Mouse (Mus musculus): Measurements from ENCODE around the gene Isy1.

The Isy1 gene

DNA sequence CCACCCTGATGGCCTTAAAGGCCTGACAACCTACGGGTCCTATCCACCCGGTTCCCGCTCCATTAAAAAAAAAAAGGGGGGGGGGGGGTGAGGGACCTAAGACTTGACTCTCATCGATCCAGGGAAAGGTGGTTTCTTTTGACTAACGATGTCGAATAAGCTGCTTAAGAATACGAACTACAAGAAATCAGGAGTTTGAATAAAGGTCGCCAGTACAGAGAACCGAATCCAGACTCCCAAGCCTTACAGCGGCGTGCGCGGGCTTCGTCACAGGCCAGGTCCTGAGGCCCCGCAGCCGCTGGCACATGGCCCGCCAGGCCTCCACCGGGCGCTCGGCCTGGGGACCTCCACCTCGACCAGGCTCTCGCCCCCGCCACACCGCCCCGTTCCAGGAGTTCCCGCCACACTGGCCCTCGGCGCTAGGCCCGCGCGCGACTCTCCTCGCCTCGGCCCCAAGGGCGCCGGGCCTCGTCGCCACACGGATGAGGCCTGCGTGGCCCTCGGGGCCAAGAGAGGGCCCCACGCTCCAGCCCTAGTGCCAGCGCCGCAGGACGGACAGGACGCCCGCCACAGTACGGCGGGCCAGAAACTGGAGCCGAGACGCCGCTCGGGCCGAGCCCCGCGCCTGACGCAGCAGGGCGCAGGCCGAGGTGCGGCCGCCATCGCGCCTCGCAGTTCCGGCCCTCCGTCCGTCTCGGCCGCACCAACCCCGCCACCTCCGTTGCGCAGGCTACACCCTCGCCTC lies 11.7 kb upstream of the Isy1 start:
- DNase-seq (ENCODE audit: extremely low read depth, low read depth, low spot score), result no peak

DNA sequence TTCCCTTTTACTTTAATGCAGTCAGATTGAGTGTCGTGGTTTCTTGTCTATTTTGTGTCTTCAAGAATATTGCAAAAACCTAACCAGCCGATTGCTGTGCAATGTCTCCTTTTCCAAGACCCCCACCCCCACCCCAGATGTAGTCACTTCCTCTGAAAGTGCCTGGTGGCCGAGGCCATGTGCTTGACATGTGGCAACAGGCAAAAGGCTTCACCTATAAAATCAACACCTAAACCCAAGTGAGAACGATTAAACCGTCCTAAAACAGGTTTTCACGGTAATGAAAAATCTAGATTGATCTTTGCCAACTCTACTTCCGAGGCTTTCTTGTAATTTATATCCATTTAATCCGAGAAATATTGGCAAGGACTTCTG lies 11.2 kb upstream of the Isy1 start:
- no peak for DNase-seq (ENCODE audit: extremely low read depth, low read depth, low spot score)

GRCm38 (mm10) chr6:87846813-87847212 lies 8.2 kb upstream of the Isy1 start:
- DNase-seq (ENCODE audit: extremely low read depth, low read depth, low spot score), result no peak

DNA sequence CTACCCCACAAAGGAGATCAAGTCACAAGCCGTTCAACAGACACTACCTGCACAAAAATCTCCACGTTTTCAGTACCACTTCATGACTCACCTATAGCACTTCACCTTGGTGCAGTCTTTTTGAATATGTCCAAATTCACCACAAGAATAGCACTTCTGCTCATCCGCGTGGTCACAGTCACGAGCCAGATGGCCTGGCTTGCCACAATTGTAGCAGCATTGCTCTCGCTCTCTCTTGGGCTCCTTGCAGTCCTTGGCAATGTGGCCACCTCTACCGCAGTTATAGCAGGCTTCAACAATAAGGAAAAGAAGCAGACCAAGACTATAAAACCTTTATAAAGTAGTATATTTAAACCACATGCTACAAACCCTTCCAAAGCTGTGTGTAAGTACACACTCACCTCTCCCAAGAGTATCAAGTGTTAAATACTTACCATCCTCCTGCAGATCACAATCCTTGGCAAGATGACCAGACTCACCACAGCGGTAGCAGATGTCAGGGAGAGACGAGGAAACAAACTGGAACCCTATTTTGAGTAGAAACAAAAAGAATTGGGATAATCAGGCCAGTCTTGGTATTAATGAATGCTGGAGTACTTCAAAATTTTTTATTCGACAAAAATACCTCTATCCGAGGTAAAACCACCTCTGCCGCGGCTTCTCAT lies 6.6 kb upstream of the Isy1 start:
- DNase-seq (ENCODE audit: extremely low read depth, low read depth, low spot score), result no peak

GRCm38 (mm10) chr6:87842254-87842653 lies 3.7 kb upstream of the Isy1 start:
- no peak for DNase-seq (ENCODE audit: extremely low read depth, low read depth, low spot score)

GRCm38 (mm10) chr6:87841635-87842034 lies 3.0 kb upstream of the Isy1 start:
- no peak for DNase-seq (ENCODE audit: extremely low read depth, low read depth, low spot score)

DNA sequence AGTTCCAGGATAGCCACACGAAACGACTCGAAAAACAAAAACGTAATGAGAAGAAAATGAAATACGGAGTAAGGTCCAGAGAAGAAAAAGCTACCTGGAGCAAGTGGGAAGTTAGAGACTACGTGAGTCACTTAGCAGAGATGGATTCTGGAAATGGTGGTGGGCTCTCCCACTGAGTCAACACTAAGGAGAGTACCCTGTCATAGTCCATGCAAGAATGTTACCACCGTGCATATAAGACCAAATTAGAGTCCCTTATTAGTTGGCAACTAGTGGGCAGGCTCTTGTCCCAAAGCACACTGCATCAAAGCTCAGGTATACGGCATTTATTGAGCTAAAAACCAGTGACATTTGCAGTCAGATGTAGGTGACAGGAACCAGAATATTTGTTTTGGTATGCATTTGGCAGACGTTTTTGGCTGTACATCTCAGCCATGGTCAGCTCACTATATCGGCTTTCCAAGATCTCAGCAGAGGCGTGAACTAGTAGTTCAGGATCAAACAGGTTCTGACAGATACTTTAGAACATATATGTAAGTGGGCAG lies 1.3 kb upstream of the Isy1 start:
- DNase-seq (ENCODE audit: extremely low read depth, low read depth, low spot score), result no peak

- DNase-seq (ENCODE audit: extremely low read depth, low read depth, low spot score), result no peak
Measured at GRCm38 (mm10) chr6:87835695-87836094, 2.9 kb downstream of the Isy1 start, which contains the start of gene Gm45140. Gm45140 (minus strand) TSS chr6:87835795.

DNA sequence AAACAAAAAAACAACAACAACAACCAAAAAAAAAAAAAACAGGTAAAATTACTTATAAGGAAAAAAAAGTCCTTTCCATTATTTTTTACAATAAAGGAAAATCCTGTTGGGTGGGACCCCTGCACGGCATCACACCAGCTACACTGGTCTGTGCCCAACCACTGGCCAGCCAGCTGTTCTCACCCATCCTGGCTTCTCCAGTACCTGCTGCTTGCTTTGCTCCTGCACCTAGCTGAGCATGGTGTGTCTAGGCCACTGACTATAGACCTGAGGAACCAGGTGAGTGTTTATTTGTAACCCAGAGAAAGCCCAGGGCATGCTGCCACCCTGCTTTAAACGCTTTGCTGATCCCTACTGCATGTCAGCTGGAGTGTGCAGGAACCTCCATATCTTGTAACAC lies 18.2 kb downstream of the Isy1 start:
- no peak for DNase-seq (ENCODE audit: extremely low read depth, low read depth, low spot score)

DNA sequence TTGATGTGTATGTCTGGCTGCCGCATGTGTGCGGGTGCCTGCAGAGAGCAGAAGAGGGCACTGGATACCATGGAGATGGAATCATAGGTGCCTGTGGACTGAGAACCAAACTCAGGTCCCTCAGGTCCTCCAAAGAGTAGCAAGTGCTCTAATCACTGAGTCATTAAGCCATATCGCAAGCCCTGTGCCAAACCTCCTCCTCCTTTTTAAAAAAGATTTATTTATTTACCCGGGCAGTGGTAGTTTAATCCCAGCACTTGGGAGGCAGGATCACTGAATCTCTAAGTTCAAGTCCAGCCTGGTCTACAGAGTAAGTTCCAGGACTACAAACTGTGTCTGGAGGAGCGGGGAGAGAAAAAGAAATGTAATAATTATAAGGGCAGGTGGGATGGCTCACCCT lies 24.1 kb downstream of the Isy1 start:
- DNase-seq (ENCODE audit: extremely low read depth, low read depth, low spot score), result no peak

DNA sequence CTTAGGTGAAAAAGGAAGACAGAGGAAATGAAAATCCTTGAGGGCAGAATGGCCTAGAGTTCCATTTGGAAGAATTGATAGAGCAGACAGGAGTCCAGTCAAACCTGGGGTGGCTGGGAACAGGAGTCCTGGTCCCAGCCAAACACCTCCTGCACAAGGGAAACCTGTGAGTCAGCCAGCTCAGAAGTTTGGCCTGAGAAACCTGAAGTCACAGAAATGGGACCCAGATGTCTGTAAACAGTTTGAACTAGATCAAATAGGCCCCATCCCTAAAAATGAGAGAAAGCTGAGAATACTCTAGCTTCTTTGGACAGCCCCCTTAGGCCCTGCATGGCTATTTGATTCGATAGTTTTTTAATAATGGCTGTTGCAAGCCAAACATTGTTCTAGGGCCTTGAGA lies 25.9 kb downstream of the Isy1 start:
- DNase-seq (ENCODE audit: extremely low read depth, low read depth, low spot score), result no peak

GRCm38 (mm10) chr6:87811675-87812338 lies 26.8 kb downstream of the Isy1 start, which contains the start of gene Rab43:
Rab43 (minus strand) TSS chr6:87812164.
- no peak for DNase-seq (ENCODE audit: extremely low read depth, low read depth, low spot score)

DNA sequence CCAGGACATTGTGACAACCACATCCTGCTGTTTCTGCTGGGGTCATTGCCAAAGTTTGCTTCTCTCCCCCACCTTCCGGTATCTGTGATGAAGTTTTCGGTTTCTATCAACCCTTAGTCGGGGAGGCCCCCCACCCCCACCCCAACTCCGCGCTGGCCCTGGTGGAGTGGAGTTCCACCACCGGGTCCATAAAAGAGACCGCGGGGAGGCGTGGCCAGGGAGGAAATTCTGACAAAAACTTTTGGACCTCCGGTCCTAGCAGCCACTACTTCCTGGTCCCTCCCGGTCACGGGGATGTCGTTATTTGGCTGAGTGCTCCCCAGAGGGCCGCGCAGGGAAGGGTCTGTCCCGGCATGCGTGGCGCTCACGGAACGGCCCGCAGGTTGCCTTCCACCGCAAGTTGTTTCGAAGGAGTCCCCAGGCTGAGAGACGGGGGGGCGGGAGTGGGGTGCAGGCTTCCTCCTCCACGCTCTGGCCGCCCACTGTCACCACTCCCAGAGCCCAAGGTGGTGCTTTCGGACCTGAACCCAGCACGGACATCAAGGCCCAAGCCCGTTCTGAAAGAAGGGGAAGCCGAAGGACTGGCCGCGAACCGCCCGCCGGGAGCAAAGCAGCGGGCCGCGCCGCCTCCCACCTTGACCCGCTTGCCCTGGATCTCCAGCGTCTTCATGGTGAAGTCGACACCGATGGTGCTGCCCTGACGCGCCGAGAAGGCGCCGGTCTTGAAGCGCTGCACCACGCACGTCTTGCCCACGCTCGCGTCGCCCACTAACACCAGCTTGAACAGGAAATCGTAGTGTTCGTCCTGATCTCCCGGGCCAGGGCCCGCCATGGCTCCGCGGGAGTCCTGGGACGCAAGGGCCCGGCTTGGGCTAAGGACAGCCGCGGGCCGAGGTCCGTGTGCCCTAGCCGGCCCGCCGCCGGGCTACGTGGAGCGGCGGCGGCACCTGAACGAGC lies 27.6 kb downstream of the Isy1 start:
- DNase-seq (ENCODE audit: extremely low read depth, low read depth, low spot score), result no peak

GRCm38 (mm10) chr6:87810311-87810710 lies 28.3 kb downstream of the Isy1 start:
- DNase-seq (ENCODE audit: extremely low read depth, low read depth, low spot score), result no peak

GRCm38 (mm10) chr6:87809651-87810161 lies 28.9 kb downstream of the Isy1 start:
- DNase-seq (ENCODE audit: extremely low read depth, low read depth, low spot score), result no peak

DNA sequence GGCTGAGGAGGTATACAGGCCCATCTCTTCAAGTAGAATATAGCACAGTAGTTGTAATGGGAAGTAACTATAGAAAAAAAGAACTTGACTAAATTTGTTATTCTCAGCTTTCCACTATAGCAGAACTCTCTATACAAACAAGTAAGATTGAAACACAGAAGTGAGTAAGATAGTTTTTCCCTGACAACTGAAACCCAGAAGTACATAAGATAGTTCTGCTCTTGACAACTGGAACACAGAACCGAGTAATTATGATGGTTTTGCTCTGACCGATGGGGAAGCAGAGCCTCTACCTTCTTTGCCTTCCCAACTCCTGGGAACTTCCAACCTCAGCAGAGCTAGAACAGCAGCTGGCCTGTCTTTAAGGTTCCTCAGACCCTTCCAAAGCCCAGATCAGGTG lies 29.5 kb downstream of the Isy1 start:
- DNase-seq (ENCODE audit: extremely low read depth, low read depth, low spot score), result no peak

DNA sequence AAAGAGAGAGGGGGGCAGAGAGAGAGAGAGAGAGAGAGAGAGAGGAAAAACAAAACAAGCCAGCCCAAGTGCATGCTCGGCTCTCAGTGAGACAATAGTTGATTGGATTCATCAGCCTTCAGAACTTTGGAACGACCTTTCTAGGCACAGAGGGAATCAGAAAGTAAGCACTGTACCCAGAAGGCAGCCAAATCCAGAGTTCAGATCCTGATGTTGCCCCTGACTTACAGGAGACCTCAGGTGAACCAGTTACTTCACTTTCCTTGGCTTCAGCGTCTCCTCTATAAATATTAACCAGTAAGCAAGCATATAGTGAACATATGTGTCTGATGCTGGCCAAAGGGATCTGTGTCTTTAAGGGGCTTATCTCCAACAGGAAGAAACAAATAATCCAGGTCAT lies 30.1 kb downstream of the Isy1 start:
- no peak for DNase-seq (ENCODE audit: extremely low read depth, low read depth, low spot score)

DNA sequence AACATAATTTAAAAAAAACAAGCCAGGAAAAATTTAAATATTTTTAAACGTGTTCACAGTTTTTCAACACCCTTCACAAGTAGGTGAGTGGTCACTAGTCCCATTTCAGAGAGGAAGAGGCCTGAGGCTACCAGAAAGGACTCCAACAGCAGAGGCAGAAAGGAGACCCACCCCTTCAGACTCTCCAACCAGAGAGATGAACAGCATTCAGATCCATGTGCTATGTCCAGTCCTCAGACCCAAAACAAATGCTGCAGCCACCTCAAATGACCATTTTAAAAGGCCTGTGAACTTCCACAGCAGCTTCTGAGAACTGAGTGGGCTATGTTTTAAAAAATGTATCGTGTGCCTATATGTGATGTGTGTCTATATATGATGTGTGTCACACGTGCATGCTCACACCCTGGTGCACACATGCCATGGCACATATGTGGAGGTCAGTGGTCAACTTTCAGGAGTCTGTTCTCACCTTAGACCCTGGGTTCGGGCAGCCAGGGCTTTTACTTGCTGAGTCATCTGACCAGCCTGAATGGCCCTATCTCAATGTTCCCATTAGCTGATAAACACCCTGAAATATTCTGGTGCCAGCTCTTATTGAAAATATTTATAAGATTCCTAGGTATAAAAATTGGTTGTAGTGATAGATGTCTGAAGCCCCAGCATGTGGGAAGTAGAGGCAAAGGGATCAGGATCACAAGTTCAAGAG lies 30.7 kb downstream of the Isy1 start:
- no peak for DNase-seq (ENCODE audit: extremely low read depth, low read depth, low spot score)

GRCm38 (mm10) chr6:87806857-87807256 lies 31.7 kb downstream of the Isy1 start:
- no peak for DNase-seq (ENCODE audit: extremely low read depth, low read depth, low spot score)

- no peak for DNase-seq (ENCODE audit: extremely low read depth, low read depth, low spot score)
Measured at GRCm38 (mm10) chr6:87806028-87806427, 32.6 kb downstream of the Isy1 start.

Data from fat pad, adult 2 months (tissue).